Mouse (Mus musculus): ENCODE data around the gene Zdhhc11.
"Not testable (repeated sequence)": the region's sequence is repeated elsewhere in the genome, so short reads cannot be mapped to it uniquely, and the experiment has no call there.

The Zdhhc11 gene

DNA sequence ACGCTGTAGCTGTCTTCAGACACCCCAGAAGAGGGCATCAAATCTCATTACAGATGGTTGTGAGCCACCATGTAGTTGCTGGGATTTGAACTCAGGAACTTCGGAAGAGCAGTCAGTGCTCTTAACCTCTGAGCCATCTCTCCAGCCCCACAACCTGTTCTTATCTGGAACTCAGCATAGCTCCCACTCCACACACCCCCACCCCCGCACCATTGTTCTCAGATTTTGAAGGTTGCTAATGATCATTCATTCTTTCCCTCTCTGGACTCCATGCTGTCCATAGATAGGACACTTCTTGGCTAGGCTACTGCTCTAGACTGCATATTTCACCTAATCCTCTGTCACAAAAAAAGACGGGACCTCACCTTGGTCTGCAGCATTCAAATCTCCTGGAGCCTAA lies 43.2 kb downstream of the Zdhhc11 start:
- not testable (repeated sequence) for DNase-seq (ENCODE audit: low read depth, low spot score)

- DNase-seq (ENCODE audit: low read depth, low spot score): not testable (repeated sequence)
Observed at GRCm38 (mm10) chr13:74008216-74008615, 44.6 kb downstream of the Zdhhc11 start.

DNA sequence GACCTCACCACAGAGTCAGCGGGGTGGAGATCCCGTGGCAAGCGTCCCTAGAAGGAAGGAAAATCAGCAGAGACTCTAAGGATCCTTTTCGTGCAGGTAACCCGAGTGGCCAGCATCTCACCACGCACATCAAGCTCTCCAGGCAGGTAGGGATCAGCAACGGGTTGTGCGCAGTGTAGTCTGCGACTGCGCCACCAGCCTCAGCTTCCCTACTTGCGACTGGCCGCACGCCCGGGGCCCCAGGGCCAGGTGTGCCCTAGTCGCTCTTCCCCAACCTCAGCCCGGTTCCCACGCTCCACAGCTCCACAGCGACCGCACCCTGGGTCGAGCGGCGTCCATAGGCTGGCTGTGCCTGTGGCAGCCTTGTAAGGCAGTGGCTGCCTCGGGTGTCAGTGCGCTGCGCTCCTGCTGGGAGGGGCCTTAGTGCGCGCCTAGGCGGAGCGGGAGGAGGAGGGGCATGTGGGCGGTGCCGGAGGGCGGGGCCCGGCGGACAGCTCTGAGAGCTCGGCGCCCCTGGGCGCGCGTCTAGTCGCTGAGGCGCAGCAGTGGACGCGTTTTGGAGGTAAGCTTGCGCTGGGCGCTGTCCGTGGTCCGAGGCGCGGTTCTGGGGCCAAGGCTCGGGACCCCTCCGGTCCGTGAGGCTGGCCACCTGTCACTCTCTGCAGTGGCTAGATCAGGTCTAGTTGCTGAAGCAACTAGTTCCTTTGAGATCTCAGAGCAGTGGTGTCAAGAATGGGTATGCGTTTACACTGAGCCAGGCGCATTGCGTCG lies 45.5 kb downstream of the Zdhhc11 start, which contains the start of gene Tppp:
Gene Tppp (plus strand): TSS at position 460 of the 771 bp plus-strand sequence.
- peak; percentile 98 for DNase-seq (ENCODE audit: low read depth, low spot score)

DNA sequence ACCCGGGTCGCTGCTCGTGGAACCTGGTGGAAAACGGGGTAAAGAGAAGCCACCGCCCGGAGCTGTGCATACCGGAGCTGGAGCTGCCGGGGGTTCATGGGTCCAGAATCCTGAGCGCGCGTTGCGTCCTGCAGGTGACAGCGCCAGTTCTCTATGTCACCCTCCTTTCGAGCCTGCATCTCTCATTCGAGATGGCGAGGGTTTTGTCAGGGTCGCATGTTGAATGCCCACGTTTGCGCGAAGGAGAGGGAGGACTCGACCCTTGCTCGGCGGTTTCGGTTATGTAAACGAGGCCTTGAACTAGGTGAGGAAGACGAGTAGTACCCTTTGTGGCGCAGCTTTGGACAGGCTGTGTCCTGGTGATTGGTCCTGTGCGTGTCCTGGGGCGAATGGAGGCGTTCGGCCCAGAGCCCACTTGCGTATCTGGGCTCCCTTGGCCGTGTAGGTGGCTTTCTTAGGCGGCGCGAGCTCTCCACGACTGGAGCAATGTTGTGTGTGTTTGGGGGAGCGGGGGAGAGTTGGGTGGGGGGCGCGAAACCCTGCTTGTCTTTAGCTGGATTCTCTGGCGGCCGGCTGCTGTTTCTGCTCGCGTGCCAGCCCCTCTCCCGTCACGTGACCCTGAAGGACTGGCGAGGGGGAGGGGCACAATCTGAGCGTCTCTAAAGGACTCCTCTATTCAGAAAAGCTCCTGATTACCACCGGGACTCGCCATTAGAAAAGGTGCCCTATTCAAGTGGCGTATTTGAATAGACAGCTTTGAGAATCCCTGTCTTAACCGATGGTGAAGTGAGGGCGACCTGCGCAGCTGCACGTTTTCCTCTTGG lies 46.4 kb downstream of the Zdhhc11 start:
- DNase-seq (ENCODE audit: low read depth, low spot score): peak; percentile 93

GRCm38 (mm10) chr13:74010678-74011077 lies 47.0 kb downstream of the Zdhhc11 start:
- peak; percentile 91 for DNase-seq (ENCODE audit: low read depth, low spot score)

- DNase-seq (ENCODE audit: low read depth, low spot score): no peak
Observed at GRCm38 (mm10) chr13:74015908-74016307, 52.3 kb downstream of the Zdhhc11 start.

DNA sequence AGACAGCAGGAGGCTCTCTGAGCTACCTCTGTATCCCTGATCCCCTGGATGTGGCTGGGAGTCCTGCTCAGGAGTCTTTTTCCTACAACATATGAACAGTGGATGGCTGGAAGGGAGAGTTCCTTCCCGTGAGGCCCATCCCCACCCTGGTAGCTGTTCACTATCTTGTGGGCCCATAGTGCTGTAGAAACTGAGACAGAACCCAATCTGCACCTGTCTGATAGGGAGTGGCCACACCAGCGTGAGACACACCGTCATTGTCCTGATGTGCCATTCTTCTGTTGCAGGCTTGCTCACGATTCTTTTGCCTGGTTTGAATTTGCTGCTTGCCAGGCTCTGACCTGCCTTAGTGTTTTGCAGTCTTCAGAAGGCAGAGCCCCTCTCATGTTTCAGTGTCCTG lies 53.8 kb downstream of the Zdhhc11 start:
- no peak for DNase-seq (ENCODE audit: low read depth, low spot score)

GRCm38 (mm10) chr13:74019006-74019405 lies 55.4 kb downstream of the Zdhhc11 start:
- not testable (repeated sequence) for DNase-seq (ENCODE audit: low read depth, low spot score)

DNA sequence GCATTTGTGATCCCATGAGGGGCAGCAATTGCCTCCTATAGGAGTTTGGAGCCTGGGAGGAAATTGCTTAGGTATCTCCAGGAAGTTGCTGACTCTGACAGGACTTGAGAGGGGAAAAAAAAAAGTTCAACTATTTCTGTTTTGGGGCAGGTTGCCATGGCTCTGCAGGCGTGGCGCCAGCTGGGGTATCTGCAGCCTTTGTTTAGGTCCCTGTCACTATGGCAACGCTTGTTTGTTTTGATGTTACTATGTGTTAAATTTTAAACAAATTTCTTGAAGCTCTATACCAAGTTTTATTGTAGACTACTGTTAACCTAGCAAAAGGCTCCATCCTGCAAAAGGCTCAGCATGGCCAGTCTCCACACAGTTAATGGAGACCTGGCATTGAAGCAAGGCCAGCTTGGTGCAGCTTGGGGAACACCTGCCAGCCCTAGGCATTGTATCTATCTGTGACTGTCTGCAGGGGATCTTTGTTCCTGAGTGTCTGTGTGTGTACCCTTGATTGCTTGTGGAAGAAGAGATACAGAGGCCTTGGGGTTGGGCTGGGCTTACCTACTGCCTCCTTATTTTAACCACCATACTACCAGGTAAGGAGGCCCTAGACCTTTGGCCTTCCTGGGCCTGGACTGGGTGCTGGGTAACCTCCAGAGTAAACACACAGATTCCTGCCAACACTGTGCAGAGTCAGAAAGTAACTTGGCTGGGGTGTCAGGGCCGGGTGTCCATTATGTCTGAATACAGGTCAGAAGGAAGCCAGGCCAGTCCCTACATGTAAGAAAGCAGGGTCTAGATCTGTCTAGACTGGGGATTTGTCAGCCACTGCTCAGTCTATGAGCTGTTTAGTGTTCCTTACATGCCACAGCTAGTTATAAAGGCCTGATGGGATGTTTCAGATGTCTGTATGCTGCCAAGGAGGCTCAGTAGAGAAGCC lies 61.8 kb downstream of the Zdhhc11 start:
- DNase-seq (ENCODE audit: low read depth, low spot score): peak; percentile 52

DNA sequence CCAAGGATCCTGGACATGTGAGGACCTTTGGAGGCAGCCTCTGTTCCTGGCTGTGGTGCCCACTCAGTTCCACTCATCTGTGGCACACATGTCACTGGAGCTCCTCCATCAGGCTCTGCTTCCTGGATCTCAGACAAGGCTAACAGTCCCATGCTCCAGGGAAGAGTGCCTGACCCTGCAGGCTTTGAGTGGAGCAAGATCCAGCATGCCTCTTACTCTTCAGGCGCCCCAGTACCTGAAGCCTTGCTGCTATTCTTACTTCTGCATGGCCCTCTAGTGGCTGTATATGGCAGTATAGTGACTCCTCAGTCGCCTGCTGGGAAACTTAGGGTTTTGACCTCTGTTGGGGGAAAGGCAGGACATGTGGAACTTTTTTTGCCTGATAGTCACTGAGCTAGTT lies 62.6 kb downstream of the Zdhhc11 start:
- peak; percentile 77 for DNase-seq (ENCODE audit: low read depth, low spot score)

DNA sequence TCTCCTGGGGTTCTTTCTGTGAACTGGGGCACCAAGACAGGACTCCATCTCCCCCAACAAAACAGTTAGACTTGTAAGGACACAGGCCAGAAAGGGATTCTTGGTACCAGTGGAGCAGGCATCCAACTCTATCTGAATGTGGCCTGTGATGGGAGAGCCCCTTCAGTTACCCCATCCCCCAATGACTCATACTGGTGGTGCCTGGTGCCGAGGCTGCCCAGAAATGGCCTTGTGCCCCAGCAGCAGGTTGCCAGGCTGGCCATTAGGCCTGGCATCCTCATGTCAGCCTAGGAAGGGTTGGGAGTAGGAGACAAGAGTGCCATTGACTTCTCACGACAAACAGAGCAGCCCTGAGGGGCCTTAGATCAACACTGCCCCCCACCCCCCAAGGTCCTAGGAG lies 64.5 kb downstream of the Zdhhc11 start:
- peak; percentile 94 for DNase-seq (ENCODE audit: low read depth, low spot score)

DNA sequence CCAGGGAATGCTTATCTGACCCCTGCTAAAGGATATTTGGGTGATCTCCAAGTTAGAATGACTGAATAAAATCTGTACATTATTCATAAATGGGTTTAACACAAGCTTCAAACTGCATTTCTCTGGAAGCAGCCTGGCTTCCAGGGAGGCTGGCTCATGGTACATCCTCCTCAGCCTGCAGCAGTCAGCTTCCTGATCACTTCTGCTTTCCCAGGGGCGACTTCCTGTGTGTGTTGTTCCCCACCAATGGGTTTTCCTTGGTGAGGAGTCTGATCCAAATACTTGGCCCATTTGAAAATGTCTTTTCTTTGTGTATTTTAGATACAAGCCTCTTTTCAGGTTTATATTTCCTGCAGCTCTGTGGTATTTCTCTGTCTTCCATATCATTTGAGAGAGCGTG lies 65.4 kb downstream of the Zdhhc11 start:
- no peak for DNase-seq (ENCODE audit: low read depth, low spot score)

DNA sequence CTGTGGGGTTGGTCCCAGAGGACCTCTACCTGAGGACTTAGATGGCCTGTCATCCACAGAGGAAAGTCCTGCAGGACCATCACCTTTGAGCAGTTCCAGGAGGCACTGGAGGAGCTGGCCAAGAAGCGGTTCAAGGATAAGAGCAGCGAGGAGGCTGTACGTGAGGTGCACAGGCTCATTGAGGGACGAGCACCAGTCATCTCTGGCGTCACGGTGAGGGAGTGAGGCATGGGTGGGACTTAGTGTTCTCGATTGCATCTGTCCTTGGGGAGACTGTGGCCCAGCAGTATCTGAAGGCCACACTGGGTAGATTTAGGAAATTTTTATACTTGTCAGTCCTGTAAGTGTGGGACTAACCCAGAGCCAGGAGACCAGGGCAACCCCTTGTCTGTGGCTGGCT lies 67.0 kb downstream of the Zdhhc11 start:
- DNase-seq (ENCODE audit: low read depth, low spot score): no peak

DNA sequence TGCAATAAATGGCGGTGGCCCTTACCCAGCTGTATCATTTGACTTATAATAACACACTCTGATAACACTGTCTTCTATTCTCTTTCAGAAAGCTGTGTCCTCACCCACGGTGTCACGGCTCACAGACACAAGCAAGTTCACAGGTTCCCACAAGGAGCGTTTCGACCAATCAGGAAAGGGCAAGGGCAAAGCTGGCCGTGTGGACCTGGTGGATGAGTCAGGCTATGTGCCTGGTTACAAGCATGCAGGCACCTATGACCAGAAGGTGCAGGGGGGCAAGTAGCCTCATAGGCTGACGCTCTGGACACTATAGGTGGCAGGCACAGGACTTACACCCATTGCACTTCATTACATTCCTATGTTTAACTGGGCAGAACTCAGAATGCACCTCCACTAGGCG lies 67.5 kb downstream of the Zdhhc11 start:
- DNase-seq (ENCODE audit: low read depth, low spot score): no peak

DNA sequence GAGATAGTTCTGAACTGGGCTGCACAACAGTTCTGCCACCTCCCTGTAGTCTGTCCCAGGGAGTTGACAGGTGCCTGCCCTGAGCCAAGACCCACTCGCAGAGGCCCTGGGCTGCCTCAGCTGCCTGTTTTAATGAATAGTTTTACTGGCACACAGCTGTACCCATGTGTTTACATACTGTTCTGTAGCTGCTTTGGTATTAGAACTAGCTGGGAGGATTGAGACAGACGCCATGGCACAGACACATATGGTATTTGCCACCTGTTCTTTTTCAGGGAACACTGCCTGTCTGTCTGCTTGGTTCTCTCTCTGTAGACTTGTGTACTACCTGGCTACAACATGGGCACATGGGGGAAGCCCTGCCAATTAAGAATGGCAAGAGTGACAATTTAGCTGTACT lies 71.1 kb downstream of the Zdhhc11 start:
- DNase-seq (ENCODE audit: low read depth, low spot score): peak; percentile 43

GRCm38 (mm10) chr13:74035776-74036175 lies 72.1 kb downstream of the Zdhhc11 start:
- DNase-seq (ENCODE audit: low read depth, low spot score): no peak

DNA sequence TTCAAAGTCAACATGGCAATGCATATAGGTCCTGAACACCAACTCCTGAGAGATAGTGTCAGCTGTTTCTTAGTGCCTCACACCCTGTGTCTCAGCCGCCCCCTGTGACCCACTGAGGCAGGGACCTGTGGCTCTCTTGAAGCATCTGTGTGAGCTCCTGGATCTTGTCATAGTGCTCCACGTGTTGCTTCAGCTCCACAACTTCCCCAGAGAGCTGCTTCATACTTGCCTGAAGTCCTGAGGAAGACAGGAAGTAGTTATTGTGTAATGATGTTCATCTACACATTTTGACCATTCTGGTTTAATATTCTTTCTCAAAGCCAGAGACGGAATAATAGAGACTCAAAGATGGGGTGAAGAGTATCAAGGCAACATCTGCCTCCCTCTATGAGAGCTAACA lies 76.3 kb downstream of the Zdhhc11 start:
- DNase-seq (ENCODE audit: low read depth, low spot score): no peak
